Mouse (Mus musculus) erythroid progenitor cell, adult 5-6 weeks (primary cell): ENCODE data around the gene Mtch2. TPM values are rescaled to one million over a fixed set of nuclear protein-coding genes. Genes with fewer than 3 reads are reported as not detected.

Source experiments
- ATAC-seq: replicated peaks from 2 replicates; pipeline ENCODE4 v1.8.0; 2016; ENCODE audit warnings: moderate number of reproducible peaks, mild to moderate bottlenecking, moderate TSS enrichment, inconsistent platforms; ENCODE audit not compliant: poor library complexity, low FRiP score, severe bottlenecking
- total RNA-seq, 2 experiments: library from RNA; stranded (forward) in 1 of 2; stranded (reverse) in 1 of 2; fragments of 150-400 nt in 1 of 2; fragments of 186-747, 209-891 nt in 1 of 2; gene quantifications; 2 replicates each; pipeline versions ENCODE4 v1.2.3 to v1.2.4; 2015 to 2017; ENCODE audit warnings: low replicate concordance in 2 of 2

Mtch2 gene
- total RNA-seq, 2 experiments from 2014 or later, result 50.0 to 55.3 TPM

DNA sequence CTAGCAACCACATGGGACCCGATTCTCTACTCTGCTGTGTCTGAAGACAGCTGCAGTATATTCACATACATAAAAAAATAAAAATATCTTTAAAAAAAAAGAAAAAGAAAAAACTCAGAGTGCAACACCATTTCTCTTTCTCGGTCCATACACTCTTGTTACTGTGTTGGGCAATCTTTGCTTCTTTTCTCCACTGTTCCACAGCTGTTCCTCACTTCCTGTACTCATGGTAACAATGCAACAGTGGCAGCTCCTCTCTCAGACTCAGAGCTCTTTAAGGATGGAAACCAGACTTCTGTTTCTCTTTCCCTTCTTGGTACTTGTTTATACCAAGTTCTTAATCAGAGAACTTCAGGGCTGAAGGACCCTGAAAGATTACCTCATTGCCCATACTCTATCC, 56.4 kb downstream of the Mtch2 start:
- no peak for ATAC-seq

DNA sequence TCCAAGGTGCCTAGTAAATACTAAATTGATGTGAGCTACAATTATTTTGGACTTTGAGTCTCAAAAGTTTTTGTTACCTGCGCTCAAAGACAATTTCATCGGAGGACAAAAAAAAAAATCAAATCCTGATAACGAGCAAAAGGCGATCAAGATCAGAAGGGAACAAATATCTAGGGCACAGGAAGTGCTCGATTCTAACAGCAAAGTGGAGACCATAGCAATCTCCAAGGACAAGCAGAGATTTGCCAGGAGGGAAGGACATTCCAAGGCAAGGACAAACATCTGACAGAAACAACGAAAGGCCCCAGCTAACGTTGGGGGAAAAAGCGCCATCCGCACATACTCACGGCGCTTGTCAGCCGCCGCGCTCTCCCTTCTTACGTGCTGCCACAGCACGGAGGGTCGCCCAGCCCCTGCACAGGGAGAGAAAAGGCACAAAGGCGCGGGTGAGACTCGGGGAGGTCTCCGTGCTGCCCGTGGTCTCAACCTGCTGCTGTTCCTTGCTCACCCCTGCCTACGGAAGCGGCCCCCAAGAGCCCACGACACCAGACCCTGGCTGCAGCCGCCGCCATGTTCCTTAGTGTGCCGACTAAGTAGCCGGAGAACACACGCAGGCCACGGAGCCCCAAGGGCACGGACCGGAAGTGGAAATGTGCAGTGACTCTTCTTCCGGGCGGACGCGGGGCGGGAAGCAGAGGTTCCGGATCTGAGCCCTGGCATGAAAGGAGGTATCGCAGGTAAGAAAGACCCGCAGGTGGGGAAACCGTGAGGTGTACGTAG, 57.3 kb downstream of the Mtch2 start, which contains the start of the genes Kbtbd4 and Ndufs3:
TSS of gene Kbtbd4 (plus strand) at position 665 of the 780 bp plus-strand sequence.
TSS of gene Ndufs3 (minus strand) at position 752 of the 780 bp plus-strand sequence.
- ATAC-seq, result peak; percentile 99

DNA sequence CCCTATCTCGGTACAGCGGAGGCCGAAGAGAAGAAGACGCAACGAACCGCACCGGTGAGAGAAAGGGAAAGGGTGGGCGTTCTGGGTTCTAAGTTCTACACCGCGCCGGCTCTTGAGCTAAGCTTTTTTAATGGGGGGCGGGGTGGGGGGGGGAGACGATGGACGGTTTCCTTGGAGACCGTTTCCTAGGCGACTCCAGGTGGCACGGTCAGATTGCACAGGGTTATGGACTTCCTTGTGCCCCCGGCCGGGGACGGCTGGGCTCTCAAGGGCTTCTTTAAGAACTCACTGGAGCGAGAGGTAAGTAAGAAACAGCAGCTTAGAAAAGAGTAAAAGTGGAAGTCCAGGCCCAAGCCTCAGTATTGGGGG, 57.9 kb downstream of the Mtch2 start:
- ATAC-seq, result peak; percentile 23

DNA sequence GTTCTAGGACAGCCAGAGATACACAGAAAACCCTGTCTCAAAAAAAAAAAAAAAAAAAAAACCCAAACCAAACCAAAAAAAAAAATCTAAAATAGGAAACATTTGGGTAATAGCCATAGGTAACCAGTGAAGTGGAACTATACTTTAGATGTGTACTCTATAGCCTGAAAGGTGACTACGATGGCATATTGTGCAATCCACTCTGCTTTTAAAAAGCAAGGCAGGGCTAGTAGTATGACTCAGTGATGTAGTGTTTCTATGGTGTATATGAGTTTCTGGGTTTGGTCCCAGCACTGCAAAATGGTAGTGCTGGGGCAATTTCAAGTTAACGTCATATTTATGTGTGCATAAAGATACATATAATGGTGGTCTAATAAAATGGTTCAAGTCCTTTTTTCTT, 59.8 kb downstream of the Mtch2 start:
- ATAC-seq, result no peak

DNA sequence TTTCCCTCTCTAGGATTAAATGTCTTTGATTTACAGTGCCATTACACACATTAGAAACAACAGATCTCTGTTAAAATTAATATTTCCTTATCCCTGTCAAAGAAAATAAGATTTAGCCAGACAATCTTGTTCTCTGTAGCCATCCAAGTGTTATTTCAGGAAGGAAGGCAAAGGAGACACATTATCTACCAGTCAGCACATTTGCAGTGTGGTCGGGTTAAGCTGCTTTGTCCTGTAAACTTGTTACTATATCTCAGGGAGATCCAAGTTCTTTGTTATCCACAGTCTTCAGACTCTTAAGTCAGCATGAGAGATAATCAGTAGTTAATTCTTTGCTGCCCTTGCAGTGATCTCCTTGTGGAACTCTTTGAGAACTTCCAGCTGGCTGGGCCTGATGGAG, 63.9 kb downstream of the Mtch2 start:
- no peak for ATAC-seq

DNA sequence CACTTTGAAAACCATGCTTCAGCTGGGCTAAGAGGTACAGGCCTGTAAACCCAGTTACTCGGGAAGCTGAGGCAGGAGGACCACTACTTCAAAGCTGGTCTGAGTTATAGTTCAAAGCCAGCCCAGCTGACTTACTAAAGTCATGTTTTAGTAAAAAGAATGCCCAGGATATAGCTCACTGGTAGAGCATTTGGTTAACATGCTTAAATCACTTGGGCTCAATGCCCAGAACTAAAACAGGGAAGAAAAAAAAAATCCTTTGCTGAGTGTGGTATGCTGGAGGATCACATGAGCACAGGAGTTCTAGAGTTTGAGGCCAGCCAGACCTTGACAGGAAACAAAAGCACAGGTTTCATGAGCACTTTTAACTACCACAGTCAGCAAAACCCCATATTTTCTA, 64.7 kb downstream of the Mtch2 start:
- no peak for ATAC-seq

DNA sequence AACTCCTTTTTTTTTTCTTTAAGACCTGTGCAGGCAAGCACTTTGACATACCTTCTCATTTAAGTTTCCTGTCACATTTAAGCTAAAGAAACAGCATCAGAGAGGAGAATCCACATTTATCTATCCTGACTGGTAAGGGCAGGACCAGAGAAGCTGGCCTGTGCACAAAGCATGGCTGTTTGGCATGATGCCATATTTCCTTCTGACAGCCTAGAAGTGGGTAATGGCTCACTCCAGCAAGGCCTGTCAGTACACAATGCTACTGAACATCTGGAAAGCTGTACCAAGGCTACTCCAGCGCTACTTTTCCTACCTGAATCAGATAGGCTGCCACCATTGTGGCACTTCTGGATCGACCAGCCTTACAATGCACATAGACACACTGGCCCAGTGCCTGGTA, 66.7 kb downstream of the Mtch2 start:
- no peak for ATAC-seq

DNA sequence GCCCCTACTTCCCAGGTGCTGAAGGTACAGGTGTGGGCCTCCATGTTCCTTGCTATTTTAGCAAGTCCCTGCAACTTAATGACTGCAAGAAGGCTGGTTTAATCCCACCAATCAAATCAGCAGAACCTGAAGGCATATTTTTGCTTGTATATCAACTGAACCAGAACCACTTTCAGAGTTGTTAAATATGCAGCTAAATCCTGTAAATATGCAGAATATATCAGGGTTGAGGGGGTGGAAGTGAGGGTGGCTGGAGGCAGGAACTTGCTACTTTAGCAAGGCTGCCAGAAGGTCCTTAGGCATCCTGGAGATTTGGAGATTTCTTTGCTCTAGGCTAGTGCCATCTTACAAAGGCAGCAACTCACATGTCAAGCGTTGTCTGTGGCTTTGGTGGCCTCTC, 68.6 kb downstream of the Mtch2 start:
- no peak for ATAC-seq

Other genes starting within 250 kb of the Mtch2 start
- gene Nup160, start 169.9 kb upstream of the Mtch2 start, total RNA-seq (2015; ENCODE audit: low replicate concordance), result 103 and 115 TPM in 2 replicates
- gene Nup160, start 169.9 kb upstream of the Mtch2 start, total RNA-seq (2017; ENCODE audit: low replicate concordance), result 91.8 and 101 TPM in 2 replicates
- gene Fnbp4, start 101.8 kb upstream of the Mtch2 start, total RNA-seq (2015; ENCODE audit: low replicate concordance), result 134 and 182 TPM in 2 replicates
- gene Fnbp4, start 101.8 kb upstream of the Mtch2 start, total RNA-seq (2017; ENCODE audit: low replicate concordance), result 329 and 333 TPM in 2 replicates
- not detected in 2 replicates for gene Agbl2, start 64.4 kb upstream of the Mtch2 start, total RNA-seq (2015; ENCODE audit: low replicate concordance)
- gene Agbl2, start 64.4 kb upstream of the Mtch2 start, total RNA-seq (2017; ENCODE audit: low replicate concordance), result not detected in 2 replicates
- not detected in 2 replicates for gene C1qtnf4, start 38.7 kb downstream of the Mtch2 start, total RNA-seq (2015; ENCODE audit: low replicate concordance)
- not detected in 2 replicates for gene C1qtnf4, start 38.7 kb downstream of the Mtch2 start, total RNA-seq (2017; ENCODE audit: low replicate concordance)
- gene Kbtbd4, start 57.6 kb downstream of the Mtch2 start, total RNA-seq (2015; ENCODE audit: low replicate concordance), result 9.0 and 11.3 TPM in 2 replicates
- 6.2 and 8.1 TPM in 2 replicates for gene Kbtbd4, start 57.6 kb downstream of the Mtch2 start, total RNA-seq (2017; ENCODE audit: low replicate concordance)
- gene Ndufs3, start 57.7 kb downstream of the Mtch2 start, total RNA-seq (2015; ENCODE audit: low replicate concordance), result 54.1 and 60.9 TPM in 2 replicates
- gene Ndufs3, start 57.7 kb downstream of the Mtch2 start, total RNA-seq (2017; ENCODE audit: low replicate concordance), result 19.4 and 20.4 TPM in 2 replicates
- 96.6 and 114 TPM in 2 replicates for gene Celf1, start 93.2 kb downstream of the Mtch2 start, total RNA-seq (2015; ENCODE audit: low replicate concordance)
- 117 and 119 TPM in 2 replicates for gene Celf1, start 93.2 kb downstream of the Mtch2 start, total RNA-seq (2017; ENCODE audit: low replicate concordance)
- gene Rapsn, start 188.5 kb downstream of the Mtch2 start, total RNA-seq (2015; ENCODE audit: low replicate concordance), result not detected in 2 replicates
- gene Rapsn, start 188.5 kb downstream of the Mtch2 start, total RNA-seq (2017; ENCODE audit: low replicate concordance), result 1.7 TPM in 1 of 2 replicates, not detected in the other
- 56.2 and 85.4 TPM in 2 replicates for gene Psmc3, start 206.9 kb downstream of the Mtch2 start, total RNA-seq (2015; ENCODE audit: low replicate concordance)
- gene Psmc3, start 206.9 kb downstream of the Mtch2 start, total RNA-seq (2017; ENCODE audit: low replicate concordance), result 101 and 248 TPM in 2 replicates
- 3.8 and 11.2 TPM in 2 replicates for gene Slc39a13, start 223.3 kb downstream of the Mtch2 start, total RNA-seq (2015; ENCODE audit: low replicate concordance)
- 0.26 and 0.83 TPM in 2 replicates for gene Slc39a13, start 223.3 kb downstream of the Mtch2 start, total RNA-seq (2017; ENCODE audit: low replicate concordance)
- 37.8 and 54.1 TPM in 2 replicates for gene Spi1, start 235.2 kb downstream of the Mtch2 start, total RNA-seq (2015; ENCODE audit: low replicate concordance)
- gene Spi1, start 235.2 kb downstream of the Mtch2 start, total RNA-seq (2017; ENCODE audit: low replicate concordance), result 21.9 and 31.9 TPM in 2 replicates